Mouse (Mus musculus): ENCODE data around the gene Arhgef33. TPM values are rescaled to one million over a fixed set of nuclear protein-coding genes. Genes with fewer than 3 reads are reported as not detected.
"Not testable (repeated sequence)": the region's sequence is repeated elsewhere in the genome, so short reads cannot be mapped to it uniquely, and the experiment has no call there.

Gene Arhgef33
- polyA plus RNA-seq, 1 experiment from 2014 or later: 0.73 TPM

GRCm38 (mm10) chr17:80360245-80360644 is 53.0 kb downstream of the Arhgef33 start:
- no peaks in the 10 kb centered on the region for H3K9me3 ChIP-seq
- no peak overlapping the region for H3K4me2 ChIP-seq (replicated peaks)
- H3K9ac ChIP-seq: no peak overlapping the region
- no peak for ATAC-seq
- no peaks in the 10 kb centered on the region for H3K4me1 ChIP-seq (replicated peaks)
- no peak overlapping the region for H3K4me3 ChIP-seq (replicated peaks)
- H3K36me3 ChIP-seq: no peaks in the 10 kb centered on the region
- no peak overlapping the region for H3K27ac ChIP-seq
- 86% methylated on average over 8 of the region's 8 CpGs for WGBS
- H3K27me3 ChIP-seq (replicated peaks): no peaks in the 10 kb centered on the region

- no peak for ATAC-seq
- WGBS: 83% methylated on average over 5 of the region's 5 CpGs
Measured at GRCm38 (mm10) chr17:80367276-80367675, 60.1 kb downstream of the Arhgef33 start.

GRCm38 (mm10) chr17:80368606-80369005 is 61.4 kb downstream of the Arhgef33 start:
- WGBS: 81% methylated on average over 9 of the region's 9 CpGs
- Histone ChIP-seq H3K9me3 (no peaks in the 10 kb centered on the region), H3K4me2 (replicated peaks) (no peak overlapping the region), H3K27ac (no peak overlapping the region), H3K4me1 (replicated peaks) (peaks cover 7% of the 10 kb centered on the region), H3K36me3 (no peaks in the 10 kb centered on the region), H3K9ac (no peak overlapping the region), H3K4me3 (replicated peaks) (no peak overlapping the region), H3K27me3 (replicated peaks) (no peaks in the 10 kb centered on the region)
- no peak for ATAC-seq

More at GRCm38 (mm10) chr17:80367276-80367675, 60.1 kb downstream of the Arhgef33 start:
- Histone ChIP-seq H3K27ac (no peak overlapping the region), H3K4me2 (replicated peaks) (no peak overlapping the region), H3K4me1 (replicated peaks) (no peaks in the 10 kb centered on the region), H3K36me3 (no peaks in the 10 kb centered on the region), H3K27me3 (replicated peaks) (no peaks in the 10 kb centered on the region), H3K4me3 (replicated peaks) (no peak overlapping the region), H3K9me3 (no peaks in the 10 kb centered on the region), H3K9ac (no peak overlapping the region)

DNA sequence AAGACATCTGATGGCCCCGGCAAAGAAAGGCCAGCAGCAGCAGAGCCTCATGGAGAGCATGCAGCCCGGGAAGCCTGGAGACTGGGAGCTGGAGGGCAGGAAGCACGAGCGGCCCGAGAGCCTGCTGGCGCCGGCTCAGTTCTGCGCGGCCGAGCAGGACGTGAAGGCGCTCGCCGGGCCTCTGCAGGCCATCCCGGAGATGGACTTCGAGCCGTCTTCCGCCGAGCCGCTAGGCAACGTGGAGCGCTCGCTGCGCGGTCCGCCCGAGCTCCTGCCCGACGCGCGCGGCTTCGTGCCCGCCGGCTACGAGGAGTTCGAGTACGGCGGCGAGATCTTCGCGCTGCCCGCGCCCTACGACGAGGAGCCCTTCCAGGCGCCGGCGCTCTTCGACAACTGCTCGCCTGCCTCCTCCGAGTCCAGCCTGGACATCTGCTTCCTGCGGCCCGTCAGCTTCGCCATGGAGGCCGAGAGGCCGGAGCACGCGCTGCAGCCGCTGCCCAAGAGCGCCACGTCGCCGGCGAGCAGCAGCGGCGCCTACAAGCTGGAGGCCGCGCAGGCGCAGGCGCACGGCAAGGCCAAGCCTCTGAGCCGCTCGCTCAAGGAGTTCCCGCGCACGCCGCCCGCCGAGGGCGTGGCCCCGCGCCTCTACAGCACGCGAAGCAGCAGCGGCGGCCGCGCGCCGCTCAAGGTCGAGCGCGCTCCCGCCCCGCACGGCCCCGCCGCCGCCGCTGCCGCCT is 66.0 kb downstream of the Arhgef33 start, which contains the start of gene Gm10190:
Gene Gm10190 (minus strand): TSS at position 553 of the 737 bp plus-strand sequence.
- Histone ChIP-seq H3K9ac (peak within 1 kb of the TSS; percentile 72), H3K27ac (peak within 1 kb of the TSS; percentile 61), H3K36me3 (no peaks in the 10 kb centered on the region), H3K9me3 (no peaks in the 10 kb centered on the region), H3K4me1 (replicated peaks) (peaks cover 9% of the 10 kb centered on the region), H3K4me3 (replicated peaks) (peak within 1 kb of the TSS; percentile 49), H3K4me2 (replicated peaks) (peak within 1 kb of the TSS; percentile 96), H3K27me3 (replicated peaks) (no peaks in the 10 kb centered on the region; the same call in 1 of the 2 replicates)
- ATAC-seq: peak; percentile 100
- 3% methylated on average over 91 of the region's 102 CpGs for WGBS

DNA sequence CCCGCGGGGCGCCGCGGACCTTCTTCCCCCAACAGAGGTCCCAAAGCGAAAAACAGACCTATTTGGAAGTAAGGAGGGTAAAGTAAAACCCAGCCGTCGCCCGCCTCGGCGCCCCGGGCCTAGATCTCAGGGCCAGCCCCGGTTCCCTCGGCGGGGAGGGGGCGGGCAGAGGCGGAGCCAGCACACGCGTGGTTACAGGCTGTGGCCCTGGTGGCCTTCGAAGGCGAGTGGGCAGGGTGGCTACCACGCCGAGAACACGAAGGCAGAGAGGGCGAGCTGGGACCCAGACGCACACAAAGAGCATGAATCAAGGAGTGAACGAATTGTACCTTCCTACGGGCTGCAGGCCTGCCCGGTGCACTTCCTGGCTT is 66.5 kb downstream of the Arhgef33 start:
- H3K9ac ChIP-seq: peak overlapping the region; percentile 72
- 19% methylated on average over 28 of the region's 29 CpGs for WGBS
- H3K4me1 ChIP-seq (replicated peaks): peaks cover 9% of the 10 kb centered on the region
- peak overlapping the region; percentile 49 for H3K4me3 ChIP-seq (replicated peaks)
- no peaks in the 10 kb centered on the region for H3K9me3 ChIP-seq
- H3K27ac ChIP-seq: 0 out of 2 replicates have a peak overlapping the region, but pooled peaks have one; percentile 27
- H3K36me3 ChIP-seq: no peaks in the 10 kb centered on the region
- peak; percentile 82 for ATAC-seq
- no peaks in the 10 kb centered on the region; the same call in 1 of the 2 replicates for H3K27me3 ChIP-seq (replicated peaks)
- peak overlapping the region; percentile 96 for H3K4me2 ChIP-seq (replicated peaks)

- not testable (repeated sequence) for H3K27ac ChIP-seq; ATAC-seq; H3K4me1 ChIP-seq (replicated peaks); H3K9me3 ChIP-seq; H3K36me3 ChIP-seq; H3K27me3 ChIP-seq (replicated peaks); H3K4me3 ChIP-seq (replicated peaks); H3K4me2 ChIP-seq (replicated peaks); H3K9ac ChIP-seq
Measured at GRCm38 (mm10) chr17:80378386-80378785, 71.2 kb downstream of the Arhgef33 start.

DNA sequence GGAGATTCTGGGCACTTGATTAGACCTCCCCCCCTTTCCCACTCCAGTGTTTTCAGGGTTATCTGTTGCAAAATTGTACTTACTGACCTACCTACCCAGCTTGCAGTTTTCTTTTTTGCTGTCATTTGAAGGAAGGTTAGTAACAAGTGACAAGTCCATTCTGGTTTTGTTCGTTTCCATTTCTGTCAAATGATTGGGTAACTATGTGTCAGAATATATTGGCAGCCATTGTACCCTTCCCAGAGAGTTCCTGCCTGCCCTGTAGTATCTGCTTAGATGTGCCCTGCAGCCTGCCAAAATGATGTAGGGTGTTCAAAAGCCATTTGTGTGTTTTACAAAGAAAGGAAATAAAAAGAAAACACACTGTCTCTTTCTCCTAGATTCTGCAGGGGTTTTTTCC is 78.5 kb downstream of the Arhgef33 start:
- H3K36me3 ChIP-seq: no peaks in the 10 kb centered on the region
- ATAC-seq: no peak

DNA sequence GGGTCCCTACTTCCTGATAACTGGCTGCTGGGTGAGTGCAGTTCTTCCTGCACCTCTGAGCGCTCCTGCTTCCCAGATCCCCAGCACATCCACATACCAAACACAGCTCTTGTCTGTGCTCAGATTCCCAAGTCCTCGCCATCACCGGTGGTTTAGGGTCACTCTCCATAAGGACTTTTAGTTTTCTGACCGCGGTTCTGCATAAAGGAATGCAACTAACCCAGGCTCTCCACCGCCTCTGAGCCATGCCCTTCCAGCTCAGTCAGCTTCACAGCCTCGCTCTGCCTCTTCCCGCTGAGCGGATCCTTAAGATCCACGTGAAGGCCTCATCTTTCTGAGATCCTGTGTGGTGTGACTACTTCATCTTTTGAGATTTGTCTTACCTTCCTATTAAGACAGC is 82.8 kb downstream of the Arhgef33 start:
- Histone ChIP-seq H3K4me1 (replicated peaks) (no peaks in the 10 kb centered on the region), H3K4me2 (replicated peaks) (no peak overlapping the region), H3K9me3 (no peaks in the 10 kb centered on the region), H3K27ac (no peak overlapping the region), H3K4me3 (replicated peaks) (no peak overlapping the region), H3K36me3 (no peaks in the 10 kb centered on the region), H3K27me3 (replicated peaks) (no peaks in the 10 kb centered on the region), H3K9ac (no peak overlapping the region)
- 70% methylated on average over 10 of the region's 10 CpGs for whole genome bisulfite sequencing
- no peak for ATAC-seq

More for the DNA sequence above, 78.5 kb downstream of the Arhgef33 start:
- no peak overlapping the region for H3K4me3 ChIP-seq (replicated peaks)
- H3K27ac ChIP-seq: no peak overlapping the region
- no peaks in the 10 kb centered on the region for H3K27me3 ChIP-seq (replicated peaks)
- H3K9me3 ChIP-seq: no peaks in the 10 kb centered on the region
- WGBS: 61% methylated on average over 1 of the region's 1 CpGs
- no peak overlapping the region for H3K9ac ChIP-seq
- no peaks in the 10 kb centered on the region for H3K4me1 ChIP-seq (replicated peaks)
- no peak overlapping the region for H3K4me2 ChIP-seq (replicated peaks)

- H3K27ac ChIP-seq: no peak overlapping the region
- H3K27me3 ChIP-seq (replicated peaks): no peaks in the 10 kb centered on the region
- no peaks in the 10 kb centered on the region for H3K4me1 ChIP-seq (replicated peaks)
- peak overlapping the region; percentile 39 for H3K4me3 ChIP-seq (replicated peaks)
- H3K36me3 ChIP-seq: no peaks in the 10 kb centered on the region
- ATAC-seq: peak; percentile 92
- no peaks in the 10 kb centered on the region for H3K9me3 ChIP-seq
- H3K9ac ChIP-seq: peak overlapping the region; percentile 14; the same call in 1 of the 2 replicates
- peak overlapping the region; percentile 72 for H3K4me2 ChIP-seq (replicated peaks)
- 10% methylated on average over 17 of the region's 17 CpGs for WGBS
Measured at GRCm38 (mm10) chr17:80391423-80392403, 84.5 kb downstream of the Arhgef33 start.

DNA sequence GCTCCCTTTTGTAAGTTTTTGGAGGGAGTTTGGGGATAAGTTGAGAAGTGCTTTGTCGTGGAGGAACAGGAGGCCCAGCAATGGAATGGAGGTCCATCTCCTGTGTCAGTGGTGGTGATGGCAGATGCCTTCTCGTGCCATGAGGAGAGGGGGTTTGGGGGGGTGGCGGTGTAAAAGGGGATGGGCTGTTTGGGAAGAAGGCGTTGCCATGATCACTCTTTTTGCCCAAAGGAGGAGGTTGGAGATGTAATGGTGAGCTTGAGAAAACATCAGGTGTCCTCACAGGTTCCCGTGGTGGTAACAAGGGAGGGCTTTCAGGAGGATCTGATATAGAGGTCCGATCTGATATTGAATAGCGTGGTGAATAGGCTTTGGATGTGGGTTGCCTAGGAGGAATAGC is 91.0 kb downstream of the Arhgef33 start:
- H3K4me3 ChIP-seq (replicated peaks): no peak overlapping the region
- H3K4me1 ChIP-seq (replicated peaks): no peaks in the 10 kb centered on the region
- no peak for ATAC-seq
- H3K36me3 ChIP-seq: peaks cover 4% of the 10 kb centered on the region; the same call in 1 of the 2 replicates
- H3K27me3 ChIP-seq (replicated peaks): no peaks in the 10 kb centered on the region
- H3K9me3 ChIP-seq: no peaks in the 10 kb centered on the region
- H3K9ac ChIP-seq: no peak overlapping the region
- 96% methylated on average over 7 of the region's 7 CpGs for WGBS
- H3K27ac ChIP-seq: no peak overlapping the region
- H3K4me2 ChIP-seq (replicated peaks): no peak overlapping the region

DNA sequence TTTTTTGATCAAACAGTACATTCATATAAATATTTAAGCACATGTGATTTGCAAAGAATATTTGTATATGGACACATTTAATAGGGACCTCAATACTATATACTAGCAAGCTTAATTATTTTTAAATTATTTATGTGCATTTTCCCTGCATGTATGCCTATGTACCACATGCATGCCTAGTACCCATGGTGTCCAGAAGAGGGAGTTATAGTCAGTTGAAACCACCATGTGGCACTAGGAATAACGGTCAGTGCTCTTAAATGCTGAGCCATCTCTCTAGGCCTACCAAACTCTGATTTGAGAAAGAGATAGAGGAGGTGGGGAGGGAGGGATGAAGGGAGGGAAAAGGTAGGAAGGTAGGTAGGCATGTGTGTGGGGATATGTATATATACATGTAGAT is 104.0 kb downstream of the Arhgef33 start:
- no peak for ATAC-seq
- Histone ChIP-seq H3K4me3 (replicated peaks) (no peak overlapping the region), H3K36me3 (peaks cover 8% of the 10 kb centered on the region; the same call in 1 of the 2 replicates), H3K4me2 (replicated peaks) (no peak overlapping the region), H3K9me3 (no peaks in the 10 kb centered on the region), H3K4me1 (replicated peaks) (no peaks in the 10 kb centered on the region), H3K27me3 (replicated peaks) (no peaks in the 10 kb centered on the region), H3K9ac (no peak overlapping the region), H3K27ac (no peak overlapping the region)
- 61% methylated on average over 1 of the region's 1 CpGs for WGBS

DNA sequence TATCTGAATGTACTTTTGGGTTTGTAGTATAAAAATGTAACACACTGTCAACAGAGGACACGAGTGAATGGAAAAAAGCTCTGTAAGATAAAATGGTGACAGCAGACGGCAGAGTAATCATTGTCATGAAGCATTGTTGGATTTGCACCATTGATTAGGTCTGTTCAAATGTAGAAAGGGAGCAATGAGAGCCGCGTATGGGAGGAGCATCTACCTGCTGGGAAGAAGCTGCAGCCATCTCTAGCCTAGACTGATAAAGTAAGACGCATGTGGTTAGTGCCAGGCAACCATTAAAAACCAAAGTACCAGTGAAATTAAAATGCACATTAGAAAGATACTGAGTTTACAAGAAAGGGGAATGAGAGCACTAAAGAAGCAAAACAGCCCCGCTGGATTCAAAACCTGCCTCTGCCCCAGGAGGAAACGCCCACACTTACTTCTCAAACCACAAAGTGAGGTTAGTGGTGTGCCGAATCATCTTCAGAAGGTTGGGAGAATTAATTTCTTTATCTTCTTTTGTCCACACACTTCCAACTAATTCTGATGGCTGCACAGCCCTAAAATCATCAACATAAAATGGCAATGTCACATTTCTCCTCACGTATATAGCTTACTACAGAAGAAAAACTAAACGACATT is 111.5 kb downstream of the Arhgef33 start:
- Histone ChIP-seq H3K36me3 (peaks cover 8% of the 10 kb centered on the region), H3K4me1 (replicated peaks) (no peaks in the 10 kb centered on the region), H3K9ac (no peak overlapping the region), H3K4me2 (replicated peaks) (no peak overlapping the region), H3K27me3 (replicated peaks) (no peaks in the 10 kb centered on the region), H3K27ac (no peak overlapping the region), H3K9me3 (no peaks in the 10 kb centered on the region), H3K4me3 (replicated peaks) (no peak overlapping the region)
- 85% methylated on average over 10 of the region's 10 CpGs for WGBS
- ATAC-seq: no peak

Measured in intestine, embryonic 15.5 days (tissue).